Mouse (Mus musculus) forebrain, postnatal 0 days (tissue): ENCODE measurements around the gene Ptprd. TPM values are rescaled to one million over a fixed set of nuclear protein-coding genes. Genes with fewer than 3 reads are reported as not detected.

Experiments
- ATAC-seq: fragments of 200-750 bp; cut with Nextera tagmentation; 2 replicates; pipeline ENCODE4 v1.8.0; 2017; ENCODE audit warnings: mild to moderate bottlenecking, moderate library complexity
- DNase-seq: peaks from one replicate; pipeline ENCODE4 v3.0.0-alpha.2; 2015
- H3K27ac ChIP-seq: fragments of 300-500 bp; sonication (generic); 2 replicates; pipeline ENCODE4 v1.5.1; 2014; ENCODE audit warnings: low read depth, mild to moderate bottlenecking, antibody characterized with exemption, low read length, moderate library complexity, mixed read lengths
- H3K27me3 ChIP-seq: fragments of 300-500 bp; sonication (generic); 2 replicates; pipeline ENCODE4 v1.6.1; 2014; ENCODE audit warnings: mild to moderate bottlenecking, low read length, mixed read lengths; ENCODE audit not compliant: insufficient read depth
- H3K36me3 ChIP-seq: fragments of 300-500 bp; sonication (generic); 2 replicates; pipeline ENCODE4 v1.6.1; 2014; ENCODE audit warnings: mild to moderate bottlenecking, moderate library complexity; ENCODE audit not compliant: insufficient read depth
- H3K4me1 ChIP-seq: fragments of 300-500 bp; sonication (generic); 2 replicates; pipeline ENCODE4 v1.6.1; 2014; ENCODE audit warnings: antibody characterized with exemption; ENCODE audit not compliant: insufficient read depth
- H3K4me2 ChIP-seq: fragments of 300-500 bp; sonication (generic); 2 replicates; pipeline ENCODE4 v1.6.1; 2014; ENCODE audit warnings: low read depth, mild to moderate bottlenecking, moderate library complexity
- H3K4me3 ChIP-seq: fragments of 300-500 bp; sonication (generic); 2 replicates; pipeline ENCODE4 v1.5.1; 2014; ENCODE audit warnings: low read depth, low read length, mixed read lengths
- H3K9ac ChIP-seq: fragments of 300-500 bp; sonication (generic); 2 replicates; pipeline ENCODE4 v1.6.1; 2014; ENCODE audit warnings: mild to moderate bottlenecking
- H3K9me3 ChIP-seq: fragments of 300-500 bp; sonication (generic); 2 replicates; pipeline ENCODE4 v1.6.1; 2016; ENCODE audit warnings: low read length
- CTCF ChIP-seq: sonication (generic); IDR thresholded peaks from 2 replicates; pipeline ENCODE4 v1.5.1; 2016; ENCODE audit warnings: antibody characterized with exemption, control low read depth, low read depth
- WGBS: fragments of 180-500 bp; shearing (Covaris S2); extraction: QIAGEN DNeasy Blood & Tissue Kit; methylation state at CpG from one replicate; pipeline ENCODE4 v1.1.7; 2014; 5-methylcytosine and 5-hydroxymethylcytosine counted together
- polyA plus RNA-seq: library from polyadenylated mRNA; unstranded; fragments of >200 nt; fragmentation: Nextera tagmentation; extraction: Ambion mirVana; gene quantifications from 2 replicates; pipeline ENCODE4 v1.2.1, GENCODE M21; 2015
- total RNA-seq: library from RNA; depleted of rRNA; stranded (reverse); fragments of >200 nt; gene quantifications from 2 replicates; pipeline ENCODE4 v1.2.3, GENCODE M21; 2014

Ptprd gene
- total and polyA plus RNA-seq, 2 experiments from 2014 or later, result 58.3 to 120 TPM

- DNase-seq (peak; percentile 49), ATAC-seq (no peak)
- H3K4me2 ChIP-seq, result peak overlapping the region; percentile 72
- 15% methylated on average over 9 of the region's 9 CpGs for WGBS
- peak overlapping the region; percentile 81 for H3K9ac ChIP-seq
- no peaks in the 10 kb centered on the region for H3K4me1 ChIP-seq
- no peak for TF ChIP-seq CTCF
- H3K9me3 ChIP-seq, result no peaks in the 10 kb centered on the region
- H3K4me3 ChIP-seq, result peak overlapping the region; percentile 69
- no peaks in the 10 kb centered on the region for H3K36me3 ChIP-seq
- H3K27me3 ChIP-seq, result no peaks in the 10 kb centered on the region
- H3K27ac ChIP-seq, result peak overlapping the region; percentile 95
These were observed 758 bp downstream of the Ptprd start for GRCm38 (mm10) chr4:78210878-78211528.

- WGBS, result 37% methylated on average over 3 of the region's 3 CpGs
- peak; percentile 24 for DNase-seq
These were observed 6.7 kb downstream of the Ptprd start for GRCm38 (mm10) chr4:78205018-78205417.

GRCm38 (mm10) chr4:78168447-78168846 is 43.3 kb downstream of the Ptprd start:
- DNase-seq (no peak), ATAC-seq (peak; percentile 51; the same call in 1 of the 2 replicates)
- no peak for TF ChIP-seq CTCF
- Histone ChIP-seq H3K27ac (no peak overlapping the region), H3K36me3 (no peaks in the 10 kb centered on the region), H3K27me3 (no peaks in the 10 kb centered on the region), H3K9ac (no peak overlapping the region), H3K4me2 (no peak overlapping the region), H3K4me3 (no peak overlapping the region), H3K4me1 (no peaks in the 10 kb centered on the region), H3K9me3 (no peaks in the 10 kb centered on the region)
- 24% methylated on average over 1 of the region's 1 CpGs for WGBS

More at GRCm38 (mm10) chr4:78205018-78205417, 6.7 kb downstream of the Ptprd start:
- Histone ChIP-seq H3K27ac (no peak overlapping the region), H3K4me3 (no peak overlapping the region), H3K27me3 (no peaks in the 10 kb centered on the region), H3K36me3 (no peaks in the 10 kb centered on the region), H3K4me1 (no peaks in the 10 kb centered on the region), H3K9ac (no peak overlapping the region), H3K4me2 (no peak overlapping the region), H3K9me3 (no peaks in the 10 kb centered on the region)
- peak; percentile 51; the same call in 1 of the 2 replicates for ATAC-seq
- no peak for TF ChIP-seq CTCF

GRCm38 (mm10) chr4:78160451-78160850 is 51.3 kb downstream of the Ptprd start:
- Histone ChIP-seq H3K4me2 (no peak overlapping the region), H3K36me3 (no peaks in the 10 kb centered on the region), H3K4me1 (no peaks in the 10 kb centered on the region), H3K27me3 (no peaks in the 10 kb centered on the region), H3K9ac (no peak overlapping the region), H3K4me3 (no peak overlapping the region), H3K27ac (no peak overlapping the region), H3K9me3 (no peaks in the 10 kb centered on the region)
- WGBS, result 72% methylated on average over 3 of the region's 3 CpGs
- ATAC-seq (no peak), DNase-seq (no peak)
- TF ChIP-seq CTCF, result no peak

GRCm38 (mm10) chr4:78150561-78150960 is 61.2 kb downstream of the Ptprd start:
- DNase-seq (no peak), ATAC-seq (no peak)
- TF ChIP-seq CTCF, result no peak

GRCm38 (mm10) chr4:78142767-78143148 is 69.0 kb downstream of the Ptprd start:
- Histone ChIP-seq H3K27me3 (no peaks in the 10 kb centered on the region), H3K9me3 (no peaks in the 10 kb centered on the region), H3K27ac (no peak overlapping the region), H3K4me2 (no peak overlapping the region), H3K9ac (no peak overlapping the region), H3K4me3 (no peak overlapping the region), H3K36me3 (no peaks in the 10 kb centered on the region), H3K4me1 (no peaks in the 10 kb centered on the region)
- no peak for ATAC-seq
- TF ChIP-seq CTCF, result no peak
- WGBS, result 67% methylated on average over 1 of the region's 1 CpGs
- DNase-seq, result no peak

More at GRCm38 (mm10) chr4:78150561-78150960, 61.2 kb downstream of the Ptprd start:
- H3K27ac ChIP-seq, result no peak overlapping the region
- H3K9me3 ChIP-seq, result no peaks in the 10 kb centered on the region
- H3K4me3 ChIP-seq, result no peak overlapping the region
- no peak overlapping the region for H3K9ac ChIP-seq
- no peaks in the 10 kb centered on the region for H3K4me1 ChIP-seq
- no peaks in the 10 kb centered on the region for H3K27me3 ChIP-seq
- H3K4me2 ChIP-seq, result no peak overlapping the region
- H3K36me3 ChIP-seq, result no peaks in the 10 kb centered on the region
- 16% methylated on average over 1 of the region's 1 CpGs for WGBS

- Histone ChIP-seq H3K9me3 (no peaks in the 10 kb centered on the region), H3K27ac (no peak overlapping the region), H3K36me3 (no peaks in the 10 kb centered on the region), H3K4me2 (no peak overlapping the region), H3K27me3 (no peaks in the 10 kb centered on the region), H3K4me1 (no peaks in the 10 kb centered on the region), H3K9ac (no peak overlapping the region), H3K4me3 (no peak overlapping the region)
- WGBS, result 23% methylated on average over 3 of the region's 3 CpGs
- ATAC-seq, result peak; percentile 27; the same call in 1 of the 2 replicates
- TF ChIP-seq CTCF, result no peak
- no peak for DNase-seq
These were observed 69.5 kb downstream of the Ptprd start for GRCm38 (mm10) chr4:78142088-78142766.
